In genomic region chr19:18629589-18629988, GRCm38 (mm10) we compare ENCODE assay signal across 10 mouse cellular contexts. TPM values are rescaled to one million over a fixed set of nuclear protein-coding genes. Genes with fewer than 3 reads are reported as not detected.
DNase-seq lines count a peak whose midpoint lies in the region; ATAC-seq and TF ChIP-seq lines count a peak whose summit lies in the region.
"Had no signal": no experiment of that assay in that cellular context is flagged by ENCODE, and none has a peak within 500 bp of the region (broad histone marks: within the 10 kb centered on the region; RNA-seq: fewer than 3 reads in every experiment).

No protein-coding gene starts in this region.

- H3K27me3 ChIP-seq in hindbrain, postnatal 0 days (ENCODE audit: insufficient read depth, low read length), result no peaks in the 10 kb centered on the region
- no peaks in the 10 kb centered on the region for H3K27me3 ChIP-seq in hindbrain, embryonic 16.5 days (replicated peaks; ENCODE audit: control insufficient read depth, insufficient read depth, low read length)
- H3K27me3 ChIP-seq in liver, embryonic 12.5 days (replicated peaks), result no peaks in the 10 kb centered on the region
- H3K27me3 ChIP-seq: embryonic facial prominence, embryonic 12.5 days had no signal

- H3K27ac ChIP-seq in hindbrain, postnatal 0 days, result no peak overlapping the region
- no peak overlapping the region for H3K27ac ChIP-seq in hindbrain, embryonic 16.5 days (ENCODE audit: low read depth, low read length)
- 0 out of 2 replicates have a peak overlapping the region, but pooled peaks have one; percentile 20 for H3K27ac ChIP-seq in brown adipose tissue, adult 24 weeks (replicated peaks; ENCODE audit: low read depth, low read length)
- no peak overlapping the region for H3K27ac ChIP-seq in liver, embryonic 12.5 days
- H3K27ac ChIP-seq: embryonic facial prominence, embryonic 12.5 days had no signal

- DNase-seq in adrenal gland, postnatal 10 days, result peak; percentile 34
- no peak for DNase-seq in adrenal gland, postnatal 4 days (ENCODE audit: low spot score in 2 of 2)
- no peak for DNase-seq in hindbrain, postnatal 0 days (ENCODE audit: low spot score)
- no peak for DNase-seq in embryo, embryonic 10.5 days (ENCODE audit: low spot score)
- DNase-seq in ovary, postnatal 14 days (ENCODE audit: low spot score), result no peak
- DNase-seq: layer of hippocampus, adult 9-11 months had no signal

- no peaks in the 10 kb centered on the region for H3K4me1 ChIP-seq in hindbrain, postnatal 0 days (ENCODE audit: insufficient read depth, low read length)
- H3K4me1 ChIP-seq in hindbrain, embryonic 16.5 days (ENCODE audit: control insufficient read depth, insufficient read depth, low read depth, low read length), result no peaks in the 10 kb centered on the region; the same call in 1 of the 2 replicates
- peaks cover 14% of the 10 kb centered on the region; the same call in 1 of the 2 replicates for H3K4me1 ChIP-seq in brown adipose tissue, adult 24 weeks (ENCODE audit: control insufficient read depth, insufficient read depth, insufficient read length, low read length)
- H3K4me1 ChIP-seq in liver, embryonic 12.5 days, result peaks cover 30% of the 10 kb centered on the region

- H3K9me3 ChIP-seq in hindbrain, postnatal 0 days (ENCODE audit: low read length), result no peaks in the 10 kb centered on the region
- no peaks in the 10 kb centered on the region for H3K9me3 ChIP-seq in hindbrain, embryonic 16.5 days (ENCODE audit: control insufficient read depth, low read length)
- H3K9me3 ChIP-seq in liver, embryonic 12.5 days (replicated peaks), result no peaks in the 10 kb centered on the region
- H3K9me3 ChIP-seq: embryonic facial prominence, embryonic 12.5 days had no signal

- H3K4me2 ChIP-seq in hindbrain, postnatal 0 days (ENCODE audit: low read depth, low read length), result peak overlapping the region; percentile 90
- no peak overlapping the region; the same call in 1 of the 2 replicates for H3K4me2 ChIP-seq in hindbrain, embryonic 16.5 days (ENCODE audit: low read length)
- H3K4me2 ChIP-seq in liver, embryonic 12.5 days, result peak overlapping the region; percentile 87; the same call in 1 of the 2 replicates

- H3K4me3 ChIP-seq in hindbrain, postnatal 0 days (ENCODE audit: low read length), result peak overlapping the region; percentile 85; the same call in 1 of the 2 replicates
- no peak overlapping the region for H3K4me3 ChIP-seq in hindbrain, embryonic 16.5 days (ENCODE audit: low read length)
- H3K4me3 ChIP-seq in brown adipose tissue, adult 24 weeks (ENCODE audit: insufficient read depth, low read depth, low read length), result peak overlapping the region; percentile 20; the same call in 1 of the 2 replicates
- peak overlapping the region; percentile 83; the same call in 1 of the 2 replicates for H3K4me3 ChIP-seq in liver, embryonic 12.5 days

- no peak for TF ChIP-seq CTCF in hindbrain, postnatal 0 days (IDR thresholded peaks at IDR 0.05; ENCODE audit: low read depth)

- no peak for ATAC-seq in hindbrain, postnatal 0 days
- no peak for ATAC-seq in hindbrain, embryonic 16.5 days
- no peak for ATAC-seq in liver, embryonic 12.5 days

- no peaks in the 10 kb centered on the region for H3K36me3 ChIP-seq in hindbrain, postnatal 0 days (ENCODE audit: insufficient read depth, low read length)
- no peaks in the 10 kb centered on the region for H3K36me3 ChIP-seq in hindbrain, embryonic 16.5 days (ENCODE audit: control insufficient read depth, insufficient read depth, low read length)
- H3K36me3 ChIP-seq in liver, embryonic 12.5 days, result no peaks in the 10 kb centered on the region
- H3K36me3 ChIP-seq: embryonic facial prominence, embryonic 12.5 days had no signal

- 63% methylated on average over 1 of the region's 1 CpGs for WGBS in hindbrain, postnatal 0 days
- 36% methylated on average over 1 of the region's 1 CpGs for WGBS in hindbrain, embryonic 16.5 days
- WGBS in liver, embryonic 12.5 days (ENCODE audit: insufficient replicate concordance), result 80% methylated on average over 1 of the region's 1 CpGs

- no peak overlapping the region for H3K9ac ChIP-seq in hindbrain, postnatal 0 days (replicated peaks; ENCODE audit: low read length)
- no peak overlapping the region for H3K9ac ChIP-seq in hindbrain, embryonic 16.5 days (ENCODE audit: low read depth, low read length)
- H3K9ac ChIP-seq in liver, embryonic 12.5 days, result no peak overlapping the region
- H3K9ac ChIP-seq: embryonic facial prominence, embryonic 12.5 days had no signal

RNA-seq across cellular contexts. Expression of gene Ostf1, which starts 2.0 kb away (rescaled TPM):
- 10 to 100 TPM; 90.4 to 91.2 TPM for total RNA-seq in adrenal gland, postnatal 10 days (2021)
- 10 to 100 TPM; 76.7 to 76.9 TPM for total RNA-seq in adrenal gland, postnatal 4 days (2021)
- 42.4 and 46.0 TPM in 2 replicates for total RNA-seq in hindbrain, postnatal 0 days (2014; rRNA removed)
- 67.9 and 78.0 TPM in 2 replicates for polyA plus RNA-seq in hindbrain, postnatal 0 days (2015; fragmentation: Nextera tagmentation; extraction: Ambion mirVana)
- 59.1 and 60.9 TPM in 2 replicates for polyA plus RNA-seq in hindbrain, embryonic 16.5 days (2015; fragmentation: Nextera tagmentation; extraction: Ambion mirVana)
- 92.4 and 102 TPM in 2 replicates for polyA plus RNA-seq in brown adipose tissue, adult 24 weeks (2012; ENCODE audit: insufficient read depth, insufficient read length, missing spikeins)
- polyA plus RNA-seq in liver, embryonic 12.5 days (2016; fragmentation: Nextera tagmentation; extraction: Ambion mirVana), result 60.8 and 65.1 TPM in 2 replicates

RNA-seq across cellular contexts. Expression of gene Nmrk1, which starts 2.2 kb away (rescaled TPM):
- total RNA-seq in adrenal gland, postnatal 10 days (2021), result 10 to 100 TPM; 11.4 to 12.6 TPM
- 10 to 100 TPM; 14.5 to 17.7 TPM for total RNA-seq in adrenal gland, postnatal 4 days (2021)
- total RNA-seq in hindbrain, postnatal 0 days (2014; rRNA removed), result 5.3 and 10.6 TPM in 2 replicates
- 9.2 and 10.9 TPM in 2 replicates for polyA plus RNA-seq in hindbrain, postnatal 0 days (2015; fragmentation: Nextera tagmentation; extraction: Ambion mirVana)
- 10.1 and 11.1 TPM in 2 replicates for polyA plus RNA-seq in hindbrain, embryonic 16.5 days (2015; fragmentation: Nextera tagmentation; extraction: Ambion mirVana)
- polyA plus RNA-seq in brown adipose tissue, adult 24 weeks (2012; ENCODE audit: insufficient read depth, insufficient read length, missing spikeins), result 5.0 and 14.7 TPM in 2 replicates
- polyA plus RNA-seq in liver, embryonic 12.5 days (2016; fragmentation: Nextera tagmentation; extraction: Ambion mirVana), result 6.3 and 7.2 TPM in 2 replicates

RNA-seq across cellular contexts. Expression of gene Carnmt1, which starts 41.0 kb away (rescaled TPM):
- 10 to 100 TPM; 16.7 to 19.4 TPM for total RNA-seq in adrenal gland, postnatal 10 days (2021)
- 10 to 100 TPM; 17.3 to 19.1 TPM for total RNA-seq in adrenal gland, postnatal 4 days (2021)
- total RNA-seq in hindbrain, postnatal 0 days (2014; rRNA removed), result 17.9 and 19.2 TPM in 2 replicates
- 22.1 and 23.1 TPM in 2 replicates for polyA plus RNA-seq in hindbrain, postnatal 0 days (2015; fragmentation: Nextera tagmentation; extraction: Ambion mirVana)
- 16.3 and 18.7 TPM in 2 replicates for polyA plus RNA-seq in hindbrain, embryonic 16.5 days (2015; fragmentation: Nextera tagmentation; extraction: Ambion mirVana)
- 23.7 and 24.6 TPM in 2 replicates for polyA plus RNA-seq in brown adipose tissue, adult 24 weeks (2012; ENCODE audit: insufficient read depth, insufficient read length, missing spikeins)
- polyA plus RNA-seq in liver, embryonic 12.5 days (2016; fragmentation: Nextera tagmentation; extraction: Ambion mirVana), result 45.4 and 46.8 TPM in 2 replicates
